Mouse (Mus musculus) telencephalon, adult 2 months (tissue): ENCODE measurements around the gene Pld2.

Experiments used
- DNase-seq: peaks from one replicate; pipeline ENCODE4 v3.0.0-alpha.2; 2011; ENCODE audit warnings: low read depth, low spot score

The Pld2 gene

GRCm38 (mm10) chr11:70577201-70577600 is 37.3 kb downstream of the Pld2 start:
- DNase-seq: no peak

GRCm38 (mm10) chr11:70578962-70579361 is 39.1 kb downstream of the Pld2 start:
- DNase-seq: no peak

- DNase-seq: no peak
Measured at GRCm38 (mm10) chr11:70579710-70580357, 40.0 kb downstream of the Pld2 start.

DNA sequence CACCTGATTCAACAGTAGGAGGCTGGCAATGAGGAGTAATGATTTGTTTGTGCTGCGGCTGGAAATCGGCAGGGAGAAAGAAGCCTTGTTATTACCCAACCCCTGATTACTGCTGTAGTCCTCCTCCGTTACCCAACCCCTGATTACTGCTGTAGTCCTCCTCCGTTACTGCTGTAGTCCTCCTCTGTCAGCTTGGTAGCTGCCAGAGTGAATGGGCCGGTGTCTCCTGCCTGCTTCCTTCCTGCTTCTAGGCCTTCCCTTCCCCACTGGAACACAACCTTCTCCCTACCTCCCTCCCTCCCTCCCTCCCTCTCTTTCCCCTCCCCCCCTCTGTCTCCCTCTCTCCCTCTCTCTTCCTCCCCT is 40.5 kb downstream of the Pld2 start:
- DNase-seq: no peak

DNA sequence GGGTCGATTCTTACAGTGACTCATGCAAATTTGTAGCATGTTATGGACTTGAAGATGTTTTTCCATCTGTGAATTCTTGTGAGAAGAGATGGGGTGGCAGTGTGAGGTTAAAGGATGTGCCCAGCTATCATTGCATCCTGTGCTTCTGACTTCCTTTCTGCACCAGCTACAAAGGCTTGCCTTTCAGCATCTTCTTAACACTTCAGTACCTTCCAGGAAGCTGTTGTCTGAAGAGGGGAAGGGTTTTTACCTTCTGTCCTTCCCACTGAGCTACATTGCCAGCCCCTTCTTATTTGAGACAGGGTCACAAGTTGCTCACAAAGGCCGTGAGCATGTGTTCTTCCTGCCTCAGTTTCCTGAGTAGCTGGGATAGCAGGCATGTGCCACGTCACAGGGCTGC is 41.1 kb downstream of the Pld2 start:
- no peak for DNase-seq

DNA sequence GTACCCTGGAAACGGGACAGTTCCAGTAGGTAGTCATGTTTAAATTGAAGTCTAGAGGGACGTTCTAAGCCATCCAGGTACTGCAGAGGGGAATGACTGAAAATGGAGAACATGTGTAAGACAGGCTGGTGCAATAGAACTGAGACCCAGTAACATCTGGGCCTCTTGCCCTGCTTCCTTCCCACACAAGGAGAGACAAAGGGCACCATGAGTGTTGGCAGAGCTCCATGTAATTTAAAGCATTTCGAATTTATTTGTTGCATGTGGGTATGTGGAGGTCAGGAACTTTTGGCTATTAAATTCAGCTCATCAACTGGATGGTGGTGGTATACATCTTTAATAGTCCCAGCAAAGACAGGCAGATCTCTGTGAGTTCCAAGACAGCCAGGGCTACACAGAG is 42.3 kb downstream of the Pld2 start:
- no peak for DNase-seq

DNA sequence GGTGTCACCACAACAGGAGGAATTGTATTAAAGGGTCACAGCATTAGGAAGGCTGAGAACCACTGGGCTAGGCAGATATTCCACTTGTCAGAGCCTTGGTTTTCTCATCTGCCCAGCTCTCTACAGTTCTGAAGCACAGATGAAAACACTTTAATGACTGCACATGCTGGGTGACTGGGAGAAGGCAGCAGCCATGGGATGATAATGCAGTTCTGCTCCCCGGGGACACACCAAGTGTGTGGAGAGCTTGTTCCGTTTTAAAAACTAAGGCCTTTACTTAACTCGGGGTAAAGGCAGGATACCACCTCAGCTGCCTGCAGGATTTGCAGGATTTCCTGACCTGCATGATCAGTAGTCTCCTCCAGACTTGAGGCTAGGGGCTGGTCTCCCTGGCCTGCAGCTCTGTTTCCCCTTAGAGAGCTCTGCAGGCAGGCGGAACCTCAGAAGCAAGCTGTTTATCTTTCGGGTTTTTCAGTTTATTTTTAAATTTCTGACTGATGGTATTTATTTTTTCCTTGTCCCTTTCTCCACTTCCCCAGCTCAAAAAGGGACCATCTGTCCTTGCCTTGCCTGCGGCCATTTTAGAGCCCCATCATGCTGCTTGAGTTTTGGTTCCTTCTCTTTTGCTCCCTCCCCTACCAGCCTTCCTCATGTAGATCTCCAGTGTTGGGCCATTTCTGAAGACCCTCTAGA is 43.3 kb downstream of the Pld2 start:
- no peak for DNase-seq

DNA sequence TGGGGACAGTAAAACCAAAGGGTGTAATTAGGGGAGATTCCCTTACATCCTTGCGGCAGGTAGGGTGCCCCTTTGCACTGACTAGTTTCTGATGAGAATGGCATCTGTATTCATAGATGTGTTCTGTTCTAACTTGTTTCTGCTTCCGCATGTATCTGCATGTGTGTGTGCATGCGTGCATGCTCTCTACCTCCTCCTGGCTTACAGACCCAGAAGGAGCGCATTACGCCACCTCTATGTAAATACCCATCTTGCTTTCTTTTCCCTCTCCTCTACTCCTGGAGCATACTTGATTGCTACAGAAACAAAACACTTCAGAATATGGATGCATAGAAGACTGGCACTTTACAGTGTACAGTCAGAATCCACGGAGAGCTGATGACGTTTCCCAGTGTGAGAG is 43.9 kb downstream of the Pld2 start:
- DNase-seq: no peak

GRCm38 (mm10) chr11:70585457-70585856 is 45.6 kb downstream of the Pld2 start:
- no peak for DNase-seq

DNA sequence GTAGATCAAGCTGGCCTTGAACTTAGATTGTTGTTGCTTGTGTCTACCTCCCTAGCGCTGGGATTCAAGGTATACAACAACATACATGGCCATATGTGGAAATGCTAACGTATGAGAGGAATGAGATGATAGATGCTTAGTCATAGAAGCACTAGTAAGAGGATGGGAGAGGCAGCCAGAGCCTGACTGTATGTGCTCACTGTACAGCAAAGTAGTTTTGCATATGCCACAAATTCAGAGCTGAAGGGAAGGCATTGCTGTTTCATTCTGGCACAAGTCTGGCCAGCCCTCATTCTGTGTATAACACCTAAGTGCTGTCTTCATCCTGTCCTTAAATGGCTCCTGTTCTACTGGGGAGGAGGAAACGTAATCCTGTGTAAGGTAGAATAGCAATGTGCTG is 46.4 kb downstream of the Pld2 start:
- DNase-seq: no peak

DNA sequence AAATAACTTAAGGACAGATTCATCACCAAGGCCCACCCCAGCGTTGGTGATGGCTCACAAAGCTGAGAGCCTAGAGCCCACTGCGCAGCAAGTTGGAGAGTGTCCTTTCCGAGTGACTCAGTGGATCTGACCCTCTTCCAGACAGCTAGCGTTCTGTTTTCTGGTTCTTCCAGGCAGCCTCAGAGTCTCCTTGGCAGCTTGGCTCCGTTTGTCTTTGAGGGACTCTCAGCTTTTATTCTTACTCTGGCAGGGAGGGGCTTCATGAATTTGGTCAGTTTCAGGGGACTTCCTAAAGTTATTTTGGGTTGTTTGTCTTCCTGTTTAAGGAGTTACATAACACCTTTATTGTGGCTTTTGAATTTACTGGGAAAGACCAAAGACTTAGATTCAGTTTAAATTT is 47.1 kb downstream of the Pld2 start:
- DNase-seq: no peak

- DNase-seq: no peak
Measured at GRCm38 (mm10) chr11:70591733-70592132, 51.9 kb downstream of the Pld2 start.

DNA sequence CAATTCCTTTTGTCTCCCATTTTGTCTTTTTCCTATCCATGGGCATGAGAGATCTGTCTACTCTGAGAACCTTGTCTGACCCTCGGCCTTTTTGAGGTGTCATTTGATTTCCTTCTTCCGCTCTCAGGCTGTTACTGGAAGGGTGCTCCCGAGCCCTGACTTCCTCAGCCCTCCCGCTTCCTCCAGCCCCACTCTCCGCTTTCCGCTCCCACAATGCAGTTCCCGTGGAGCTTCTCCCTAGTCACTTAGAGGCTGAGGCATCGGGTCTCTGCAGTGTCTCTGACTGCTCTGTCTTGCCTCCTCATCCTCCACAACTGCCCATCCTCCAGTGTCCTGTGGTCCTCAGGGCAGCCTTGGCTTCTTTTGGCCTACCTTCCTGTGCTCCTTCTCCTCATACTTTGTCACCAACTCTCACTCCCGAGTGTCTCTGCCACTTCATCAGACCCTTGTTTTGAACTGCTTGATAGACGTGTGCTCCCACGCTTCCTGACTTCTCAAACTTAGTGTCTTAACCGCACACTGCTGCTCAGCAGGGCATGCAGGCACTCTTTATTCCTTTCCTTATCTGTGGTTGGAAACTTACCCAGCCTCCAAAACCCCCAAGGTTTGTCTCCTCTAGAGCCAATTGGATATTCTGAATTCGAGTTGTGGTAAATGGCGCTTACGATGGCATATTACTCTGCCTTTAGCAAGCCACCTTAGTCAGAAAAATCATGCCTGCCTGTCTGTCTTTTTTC is 54.6 kb downstream of the Pld2 start:
- DNase-seq: no peak

GRCm38 (mm10) chr11:70595638-70596037 is 55.8 kb downstream of the Pld2 start:
- DNase-seq: no peak

- no peak for DNase-seq
Measured at GRCm38 (mm10) chr11:70596094-70596493, 56.2 kb downstream of the Pld2 start.

DNA sequence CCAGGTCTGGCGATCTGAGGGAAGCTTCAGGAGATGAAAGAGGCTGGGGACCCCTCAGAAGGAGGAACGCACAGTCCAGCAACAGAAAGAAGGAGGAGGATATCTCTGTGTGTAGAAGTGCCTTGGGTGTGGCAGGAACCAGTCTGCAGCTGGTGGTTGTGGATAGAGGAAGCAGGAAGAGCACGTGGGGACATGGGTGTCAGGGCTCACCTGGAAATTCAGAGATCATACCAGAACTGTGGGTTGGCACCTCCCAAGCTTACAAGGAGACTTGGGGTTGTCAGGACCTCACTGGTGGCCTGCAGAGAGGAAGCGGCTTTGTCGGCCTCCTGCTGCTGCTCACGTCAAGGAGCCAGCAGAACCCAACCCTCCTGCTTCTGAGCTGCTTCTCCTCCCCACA is 57.4 kb downstream of the Pld2 start:
- DNase-seq: no peak

GRCm38 (mm10) chr11:70598451-70598953 is 58.6 kb downstream of the Pld2 start:
- no peak for DNase-seq

DNA sequence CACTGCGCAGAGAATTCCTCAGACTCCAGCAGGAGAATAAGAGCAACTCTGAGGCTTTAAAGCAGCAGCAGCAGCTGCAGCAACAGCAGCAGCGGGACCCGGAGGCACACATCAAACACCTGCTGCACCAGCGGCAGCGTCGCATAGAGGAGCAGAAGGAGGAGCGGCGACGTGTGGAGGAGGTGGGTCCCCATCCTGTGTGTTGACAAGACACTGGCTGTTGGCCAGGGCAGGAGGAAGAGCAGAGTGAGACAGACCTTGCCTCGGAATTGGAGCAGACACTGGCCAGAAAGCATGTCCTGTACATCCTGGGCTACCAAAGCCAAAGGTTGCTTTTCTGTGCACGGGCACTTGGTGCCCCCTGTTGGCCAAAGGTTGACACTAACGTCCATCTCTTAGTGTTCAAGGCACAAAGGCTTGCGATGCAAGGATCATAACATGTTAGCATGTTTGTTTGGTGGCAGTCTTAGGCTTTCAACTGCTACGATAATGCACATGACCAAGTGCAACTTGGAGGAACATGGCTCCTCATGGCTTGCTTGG is 65.2 kb downstream of the Pld2 start:
- DNase-seq: no peak

- DNase-seq: no peak
Measured at GRCm38 (mm10) chr11:70606717-70607116, 66.9 kb downstream of the Pld2 start.

DNA sequence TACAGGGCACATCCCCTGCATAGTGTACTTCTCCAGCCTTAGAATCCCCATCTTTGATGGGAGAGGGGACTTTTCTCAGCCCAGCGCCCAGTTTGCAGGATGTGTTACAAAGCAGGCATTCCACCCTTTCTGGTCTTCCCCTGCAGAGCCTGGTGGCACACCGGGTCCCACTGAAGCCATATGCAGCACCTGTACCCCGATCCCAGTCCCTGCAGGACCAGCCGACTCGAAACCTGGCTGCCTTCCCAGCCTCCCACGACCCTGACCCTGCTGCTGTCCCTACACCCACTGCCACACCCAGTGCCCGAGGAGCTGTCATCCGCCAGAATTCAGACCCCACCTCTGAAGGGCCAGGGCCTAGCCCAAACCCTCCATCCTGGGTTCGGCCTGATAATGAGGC is 67.7 kb downstream of the Pld2 start:
- no peak for DNase-seq
